Mouse (Mus musculus): ENCODE data around the gene Mtpn.
A peak's percentile ranks its signal among the peaks of the same experiment; 100 is the strongest.

The Mtpn gene

DNA sequence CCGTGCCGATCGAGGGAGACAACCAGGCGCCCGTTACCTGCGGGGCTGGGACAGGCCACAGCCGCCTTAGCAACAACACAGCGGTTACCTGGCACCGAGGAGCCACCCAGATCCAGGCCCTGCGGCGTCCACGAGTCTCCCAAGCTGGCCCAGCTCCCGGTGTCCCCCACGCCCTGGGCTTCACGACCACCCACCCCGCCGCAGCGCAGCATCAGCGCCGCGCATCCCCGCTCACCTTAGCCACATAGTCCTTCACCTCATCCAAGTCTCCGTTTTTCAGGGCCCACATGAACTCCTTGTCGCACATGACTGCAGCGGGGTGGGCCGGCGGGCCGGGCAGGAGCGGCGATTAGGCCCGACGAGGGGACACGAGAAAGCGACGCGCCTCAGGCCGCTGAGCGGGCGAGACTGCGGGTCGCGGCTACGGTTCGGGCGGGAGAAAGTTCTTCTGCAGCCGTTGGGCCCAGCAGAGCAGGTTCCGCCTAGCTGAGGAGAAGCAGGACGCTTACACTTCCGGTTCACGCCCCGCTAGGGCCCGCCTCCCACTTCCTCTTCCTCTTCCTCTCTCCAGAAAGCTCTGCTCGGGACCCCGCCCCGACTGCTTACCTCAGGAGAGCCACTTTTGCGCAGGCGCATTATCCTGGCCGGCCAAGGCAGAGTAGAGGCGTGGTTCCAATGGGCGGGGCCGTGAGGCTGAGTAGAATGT lies at the start of gene Mtpn:
Gene Mtpn, minus strand, starts transcription at position 585 of the 706 bp plus-strand sequence.
- peak; percentile 99 to 100 for DNase-seq

DNA sequence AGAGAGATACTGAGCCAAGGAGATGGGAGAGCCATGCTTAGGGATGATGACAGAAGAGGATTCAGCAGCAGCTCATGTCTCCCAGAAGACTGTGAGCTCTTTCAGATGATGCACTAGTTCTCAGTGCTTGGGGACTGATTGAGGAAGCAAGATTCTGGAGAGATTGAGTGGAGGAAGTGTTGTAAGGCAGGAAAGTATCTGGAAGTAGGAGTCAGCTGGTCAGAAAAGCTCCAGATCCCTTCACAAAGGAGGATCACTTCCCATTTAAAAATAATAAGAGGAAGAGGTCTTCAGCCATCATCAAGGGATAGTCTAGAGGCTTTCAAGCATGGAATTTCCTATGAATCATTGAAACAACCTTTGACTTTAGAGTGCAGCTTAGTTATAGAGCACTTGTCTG lies 29.0 kb upstream of the Mtpn start:
- no peak for DNase-seq

GRCm38 (mm10) chr6:35567755-35568154 lies 28.1 kb upstream of the Mtpn start:
- DNase-seq: peak; percentile 2 to 6

- no peak for DNase-seq
Observed at GRCm38 (mm10) chr6:35559950-35560349, 20.3 kb upstream of the Mtpn start.

GRCm38 (mm10) chr6:35544352-35544751 lies 4.7 kb upstream of the Mtpn start:
- DNase-seq: no peak

- DNase-seq: no peak
Observed at GRCm38 (mm10) chr6:35542656-35543400, 3.1 kb upstream of the Mtpn start.

DNA sequence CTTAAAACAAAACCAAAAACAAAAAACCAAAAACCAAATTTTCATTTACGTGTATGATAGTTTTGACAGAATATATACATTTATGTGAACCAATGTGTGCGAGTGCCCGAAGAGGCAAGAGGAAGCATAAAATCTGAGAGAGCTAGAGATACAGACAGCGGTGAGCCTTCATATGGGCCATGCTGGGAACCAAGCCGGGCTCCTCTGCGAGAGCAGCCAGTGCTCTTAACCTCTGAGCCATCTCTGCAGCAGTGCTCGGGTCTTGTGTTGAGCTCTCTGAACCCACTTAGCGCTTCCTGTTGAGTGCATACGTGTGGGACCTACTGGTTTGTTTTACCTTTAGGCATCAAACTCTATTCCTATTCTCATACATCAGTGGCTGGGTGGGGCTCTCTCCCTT lies 689 bp upstream of the Mtpn start:
- DNase-seq: no peak

- no peak for DNase-seq
Observed at GRCm38 (mm10) chr6:35538757-35539303, 858 bp downstream of the Mtpn start.

- no peak for DNase-seq
Observed at GRCm38 (mm10) chr6:35536021-35536420, 3.7 kb downstream of the Mtpn start.

- no peak for DNase-seq
Observed at GRCm38 (mm10) chr6:35513362-35513761, 26.3 kb downstream of the Mtpn start.

DNA sequence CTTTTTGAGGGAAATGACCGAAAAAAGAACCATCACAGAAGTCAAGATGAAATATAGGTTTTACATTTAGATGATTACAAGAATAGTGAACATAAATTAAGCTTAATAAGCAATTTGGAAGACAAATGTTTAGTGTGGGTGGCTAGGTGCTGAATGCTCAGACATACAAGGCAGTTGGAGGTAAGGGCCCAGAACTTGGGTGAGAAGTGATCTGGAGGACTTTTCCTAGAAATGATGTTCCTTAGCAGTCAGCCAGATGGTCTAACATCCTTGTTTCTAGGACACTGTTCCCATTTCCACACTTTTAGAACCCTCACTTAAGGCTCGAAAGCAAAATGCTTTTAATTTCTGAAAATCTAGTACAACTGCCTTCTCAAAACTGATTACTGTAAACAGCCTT lies 34.9 kb downstream of the Mtpn start:
- no peak for DNase-seq

- DNase-seq: no peak
Observed at GRCm38 (mm10) chr6:35502904-35503303, 36.8 kb downstream of the Mtpn start.

DNA sequence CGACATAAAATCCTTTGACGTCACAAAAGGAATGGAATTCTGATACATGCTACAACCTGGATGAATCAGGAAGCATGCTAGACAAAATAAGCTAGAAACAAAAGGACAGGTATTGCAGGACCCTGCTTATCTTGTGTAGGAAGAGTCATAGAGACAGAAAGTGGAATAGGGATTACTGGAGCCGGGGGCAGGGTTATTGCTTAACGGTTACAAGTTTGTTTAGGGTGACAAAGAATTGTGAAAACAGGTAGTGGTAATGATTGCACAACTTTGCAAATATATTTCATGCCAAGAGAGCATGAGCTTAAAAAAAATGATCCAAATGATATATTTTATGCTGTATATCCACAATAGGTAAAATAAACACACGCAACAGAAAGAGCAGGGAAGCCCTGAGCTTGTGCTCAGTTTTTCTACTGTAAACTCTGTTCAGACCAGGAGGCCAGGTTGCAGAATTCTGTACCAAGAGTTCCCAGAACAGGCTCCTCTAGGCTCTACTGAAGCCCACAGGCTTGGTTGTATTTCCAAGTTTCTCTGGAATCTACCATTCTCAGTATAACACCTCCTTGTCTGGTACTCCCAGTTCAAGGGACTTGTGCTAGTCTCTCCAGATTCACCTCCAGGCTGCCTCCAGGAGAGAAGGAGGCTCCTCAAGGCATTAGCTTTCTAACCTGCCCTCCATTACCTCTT lies 39.6 kb downstream of the Mtpn start:
- no peak for DNase-seq

DNA sequence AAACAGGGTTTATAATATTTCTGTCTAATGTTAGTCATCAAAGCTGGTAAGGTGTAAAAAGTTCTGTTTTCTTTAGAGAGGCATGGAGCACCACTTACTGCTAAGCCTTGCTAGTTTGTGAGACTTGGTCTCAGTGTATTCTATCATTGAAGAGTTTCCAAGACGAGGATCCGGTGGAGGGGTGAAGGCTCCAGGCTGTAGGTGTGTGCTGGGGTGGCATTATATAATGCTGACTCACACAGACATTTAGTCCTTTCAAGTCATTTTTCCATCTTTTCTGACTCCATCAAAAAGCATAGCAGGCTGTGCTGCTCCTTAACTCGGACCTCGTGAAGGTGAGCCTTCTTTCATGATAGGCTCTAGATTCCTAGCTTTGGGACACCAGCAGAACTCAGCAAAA lies 42.3 kb downstream of the Mtpn start:
- DNase-seq: no peak

- no peak for DNase-seq
Observed at GRCm38 (mm10) chr6:35493851-35494250, 45.8 kb downstream of the Mtpn start.

GRCm38 (mm10) chr6:35479651-35480335 lies 59.9 kb downstream of the Mtpn start:
- no peak for DNase-seq

DNA sequence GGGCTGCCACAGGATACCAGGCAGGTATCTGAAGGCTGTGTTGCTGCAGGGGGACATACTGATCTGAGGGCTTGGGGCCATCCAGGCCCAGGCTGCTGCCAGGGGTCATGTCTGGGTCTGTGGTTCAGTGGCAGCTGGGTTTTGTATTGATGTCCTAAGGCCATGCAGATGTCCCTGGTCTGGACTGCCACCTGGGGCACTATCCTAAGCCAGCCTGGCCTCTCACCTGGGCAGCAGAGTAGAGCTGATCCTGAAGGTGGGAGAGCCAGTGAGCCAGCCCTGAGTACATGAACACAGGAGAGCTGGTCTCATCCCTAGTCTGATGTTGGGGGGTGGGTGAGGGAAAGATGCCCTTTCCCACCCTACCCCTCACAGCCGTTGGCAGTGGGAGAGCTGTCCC lies 62.9 kb downstream of the Mtpn start:
- no peak for DNase-seq

GRCm38 (mm10) chr6:35463450-35464395 lies 76.0 kb downstream of the Mtpn start:
- DNase-seq: no peak

GRCm38 (mm10) chr6:35462484-35462883 lies 77.2 kb downstream of the Mtpn start:
- no peak for DNase-seq
